Mouse (Mus musculus) small intestine, adult 2 months (tissue): Measurements from ENCODE around the gene Dag1. TPM values are rescaled to one million over a fixed set of nuclear protein-coding genes. Genes with fewer than 3 reads are reported as not detected.

ENCODE experiments used
- H3K27ac ChIP-seq: fragments of 200-500 bp; 2 replicates; pipeline ENCODE4 v1.5.1; 2012; ENCODE audit warnings: low read depth, low read length, control low read depth, inconsistent platforms; ENCODE audit not compliant: insufficient read depth
- H3K27me3 ChIP-seq: fragments of 200-500 bp; 2 replicates; pipeline ENCODE4 v1.6.1; 2012; ENCODE audit warnings: mild to moderate bottlenecking, moderate library complexity, low read length, inconsistent platforms; ENCODE audit not compliant: control insufficient read depth, insufficient read depth
- H3K36me3 ChIP-seq: fragments of 200-500 bp; 2 replicates; pipeline ENCODE4 v1.6.1; 2012; ENCODE audit warnings: mild to moderate bottlenecking, low read length, control low read depth, inconsistent platforms; ENCODE audit not compliant: control insufficient read depth, insufficient read depth
- H3K4me1 ChIP-seq: fragments of 200-500 bp; 2 replicates; pipeline ENCODE4 v1.6.1; 2012; ENCODE audit warnings: low read length, inconsistent platforms, mixed read lengths; ENCODE audit not compliant: control insufficient read depth, insufficient read depth, insufficient read length
- H3K4me3 ChIP-seq: fragments of 200-500 bp; 2 replicates; pipeline ENCODE4 v1.5.1; 2012; ENCODE audit warnings: low read depth, mild to moderate bottlenecking, control low read depth, inconsistent platforms, low read length, moderate library complexity
- CTCF ChIP-seq: fragments of 200-500 bp; IDR thresholded peaks from 2 replicates; pipeline ENCODE4 v1.5.1; 2012; ENCODE audit warnings: low read depth, mild to moderate bottlenecking, control low read depth, inconsistent platforms, low read length, moderate library complexity, mixed read lengths; ENCODE audit not compliant: insufficient replicate concordance, insufficient read length; ENCODE audit errors: extremely low read depth
- POLR2A ChIP-seq: fragments of 200-500 bp; IDR thresholded peaks from 2 replicates; pipeline ENCODE4 v1.6.1; 2012; ENCODE audit warnings: low read depth, mild to moderate bottlenecking, control low read depth, inconsistent platforms, low read length, moderate library complexity
- WGBS: fragments of 180-500 bp; shearing (Covaris S2); methylation state at CpG from one replicate; pipeline ENCODE4 v1.1.7; 2018; 5-methylcytosine and 5-hydroxymethylcytosine counted together
- polyA plus RNA-seq: library from polyadenylated mRNA; depleted of rRNA; stranded (reverse); fragments of >200 nt; gene quantifications from 2 replicates; pipeline ENCODE4 v1.2.3, GENCODE M21; 2012

Dag1 gene
- polyA plus RNA-seq, 1 experiment: 52.1 TPM

GRCm38 (mm10) chr9:108284410-108284809, 20.7 kb upstream of the Dag1 start:
- no peaks in the 10 kb centered on the region for H3K36me3 ChIP-seq
- TF ChIP-seq POLR2A: no peak
- no peak for TF ChIP-seq CTCF
- H3K27me3 ChIP-seq: no peaks in the 10 kb centered on the region
- no peaks in the 10 kb centered on the region for H3K4me1 ChIP-seq
- H3K4me3 ChIP-seq: no peak overlapping the region
- H3K27ac ChIP-seq: no peak overlapping the region
- WGBS: 4% methylated on average over 6 of the region's 6 CpGs

- H3K4me1 ChIP-seq: peaks cover 2% of the 10 kb centered on the region; the same call in 1 of the 2 replicates
Observed at GRCm38 (mm10) chr9:108280071-108280828, 16.5 kb upstream of the Dag1 start.

GRCm38 (mm10) chr9:108278697-108279450, 15.1 kb upstream of the Dag1 start:
- peaks cover 10% of the 10 kb centered on the region; the same call in 1 of the 2 replicates for H3K4me1 ChIP-seq
- H3K36me3 ChIP-seq: no peaks in the 10 kb centered on the region
- TF ChIP-seq CTCF: peak; percentile 62; the same call in 1 of the 2 replicates
- no peak for TF ChIP-seq POLR2A
- H3K4me3 ChIP-seq: no peak overlapping the region
- no peak overlapping the region for H3K27ac ChIP-seq
- H3K27me3 ChIP-seq: no peaks in the 10 kb centered on the region
- WGBS: 71% methylated on average over 10 of the region's 10 CpGs

More at GRCm38 (mm10) chr9:108280071-108280828, 16.5 kb upstream of the Dag1 start:
- Histone ChIP-seq H3K4me3 (no peak overlapping the region), H3K36me3 (no peaks in the 10 kb centered on the region), H3K27me3 (no peaks in the 10 kb centered on the region), H3K27ac (peak overlapping the region; percentile 40)
- WGBS: 23% methylated on average over 8 of the region's 8 CpGs
- TF ChIP-seq CTCF (no peak), POLR2A (no peak)

GRCm38 (mm10) chr9:108275331-108275659, 11.5 kb upstream of the Dag1 start:
- TF ChIP-seq POLR2A (no peak), CTCF (no peak)
- H3K36me3 ChIP-seq: no peaks in the 10 kb centered on the region
- H3K4me3 ChIP-seq: no peak overlapping the region
- H3K27ac ChIP-seq: peak overlapping the region; percentile 55
- peaks cover 20% of the 10 kb centered on the region; the same call in 1 of the 2 replicates for H3K4me1 ChIP-seq
- no peaks in the 10 kb centered on the region for H3K27me3 ChIP-seq
- WGBS: 56% methylated on average over 6 of the region's 6 CpGs

- no peak for TF ChIP-seq POLR2A
- no peak for TF ChIP-seq CTCF
- Histone ChIP-seq H3K27ac (peak overlapping the region; percentile 55), H3K4me1 (peaks cover 23% of the 10 kb centered on the region; the same call in 1 of the 2 replicates), H3K4me3 (no peak overlapping the region), H3K27me3 (no peaks in the 10 kb centered on the region), H3K36me3 (no peaks in the 10 kb centered on the region)
- WGBS: 36% methylated on average over 5 of the region's 5 CpGs
Observed at GRCm38 (mm10) chr9:108274476-108275330, 10.9 kb upstream of the Dag1 start.

- no peaks in the 10 kb centered on the region for H3K36me3 ChIP-seq
- no peak overlapping the region for H3K4me3 ChIP-seq
- WGBS: 86% methylated on average over 4 of the region's 4 CpGs
- no peak for TF ChIP-seq POLR2A
- no peak for TF ChIP-seq CTCF
- H3K27me3 ChIP-seq: no peaks in the 10 kb centered on the region
- H3K4me1 ChIP-seq: peaks cover 29% of the 10 kb centered on the region; the same call in 1 of the 2 replicates
- H3K27ac ChIP-seq: no peak overlapping the region
Observed at GRCm38 (mm10) chr9:108273485-108273884, 9.7 kb upstream of the Dag1 start.
